Mouse (Mus musculus): ENCODE results near the gene Amz2. TPM values are rescaled to one million over a fixed set of nuclear protein-coding genes. Genes with fewer than 3 reads are reported as not detected.
A peak's percentile ranks its signal among the peaks of the same experiment; 100 is the strongest.

The Amz2 gene
- polyA plus RNA-seq, 1 experiment from 2014 or later: 46.6 TPM

GRCm38 (mm10) chr11:109470170-109470569 lies 44.4 kb downstream of the Amz2 start:
- Histone ChIP-seq H3K4me2 (ENCODE audit: low read depth) (no peak overlapping the region), H3K9ac (ENCODE audit: low read length) (no peak overlapping the region), H3K36me3 (ENCODE audit: control insufficient read depth, insufficient read depth, low read length) (no peaks in the 10 kb centered on the region), H3K9me3 (ENCODE audit: control insufficient read depth, low read length) (no peaks in the 10 kb centered on the region), H3K4me3 (ENCODE audit: low read depth, low read length) (no peak overlapping the region), H3K27ac (ENCODE audit: low read depth, low read length) (no peak overlapping the region), H3K4me1 (ENCODE audit: control insufficient read depth, insufficient read depth, low read length) (0 out of 2 replicates have a peak, but pooled peaks cover 5% of the 10 kb centered on the region), H3K27me3 (ENCODE audit: control insufficient read depth, insufficient read depth, low read length) (no peaks in the 10 kb centered on the region)
- no peak for ATAC-seq (ENCODE audit: insufficient read depth, low FRiP score, low TSS enrichment)
- 64% methylated on average over 9 of the region's 9 CpGs for WGBS
- no peak for DNase-seq (ENCODE audit: low spot score)

GRCm38 (mm10) chr11:109470921-109471861 lies 45.4 kb downstream of the Amz2 start:
- Histone ChIP-seq H3K4me1 (ENCODE audit: control insufficient read depth, insufficient read depth, low read length) (0 out of 2 replicates have a peak, but pooled peaks cover 5% of the 10 kb centered on the region), H3K9ac (ENCODE audit: low read length) (no peak overlapping the region), H3K4me3 (ENCODE audit: low read depth, low read length) (no peak overlapping the region; the same call in 1 of the 2 replicates), H3K9me3 (ENCODE audit: control insufficient read depth, low read length) (no peaks in the 10 kb centered on the region), H3K27ac (ENCODE audit: low read depth, low read length) (no peak overlapping the region), H3K4me2 (ENCODE audit: low read depth) (peak overlapping the region; percentile 84), H3K36me3 (ENCODE audit: control insufficient read depth, insufficient read depth, low read length) (no peaks in the 10 kb centered on the region), H3K27me3 (ENCODE audit: control insufficient read depth, insufficient read depth, low read length) (no peaks in the 10 kb centered on the region)
- no peak for DNase-seq (ENCODE audit: low spot score)
- WGBS: 33% methylated on average over 15 of the region's 15 CpGs
- ATAC-seq (ENCODE audit: insufficient read depth, low FRiP score, low TSS enrichment): no peak

- Histone ChIP-seq H3K9me3 (ENCODE audit: control insufficient read depth, low read length) (no peaks in the 10 kb centered on the region), H3K9ac (ENCODE audit: low read length) (peak overlapping the region; percentile 94), H3K27ac (ENCODE audit: low read depth, low read length) (no peak overlapping the region), H3K27me3 (ENCODE audit: control insufficient read depth, insufficient read depth, low read length) (no peaks in the 10 kb centered on the region), H3K4me1 (ENCODE audit: control insufficient read depth, insufficient read depth, low read length) (peaks cover 9% of the 10 kb centered on the region; the same call in 1 of the 2 replicates), H3K4me3 (ENCODE audit: low read depth, low read length) (peak overlapping the region; percentile 77), H3K4me2 (ENCODE audit: low read depth) (peak overlapping the region; percentile 84), H3K36me3 (ENCODE audit: control insufficient read depth, insufficient read depth, low read length) (no peaks in the 10 kb centered on the region)
- under 1% methylated on average over 33 of the region's 33 CpGs for WGBS
- ATAC-seq (ENCODE audit: insufficient read depth, low FRiP score, low TSS enrichment) (no peak), DNase-seq (ENCODE audit: low spot score) (peak; percentile 62)
Observed at GRCm38 (mm10) chr11:109472171-109472691, 46.5 kb downstream of the Amz2 start.

- Histone ChIP-seq H3K4me3 (ENCODE audit: low read depth, low read length) (peak overlapping the region; percentile 77), H3K4me1 (ENCODE audit: control insufficient read depth, insufficient read depth, low read length) (peaks cover 12% of the 10 kb centered on the region; the same call in 1 of the 2 replicates), H3K27ac (ENCODE audit: low read depth, low read length) (peak overlapping the region; percentile 92), H3K27me3 (ENCODE audit: control insufficient read depth, insufficient read depth, low read length) (no peaks in the 10 kb centered on the region), H3K36me3 (ENCODE audit: control insufficient read depth, insufficient read depth, low read length) (no peaks in the 10 kb centered on the region), H3K9me3 (ENCODE audit: control insufficient read depth, low read length) (no peaks in the 10 kb centered on the region), H3K9ac (ENCODE audit: low read length) (peak overlapping the region; percentile 94), H3K4me2 (ENCODE audit: low read depth) (peak overlapping the region; percentile 84)
- DNase-seq (ENCODE audit: low spot score) (no peak), ATAC-seq (ENCODE audit: insufficient read depth, low FRiP score, low TSS enrichment) (peak; percentile 40)
- 0% methylated on average over 10 of the region's 13 CpGs for WGBS
Observed at GRCm38 (mm10) chr11:109472821-109473170, 47.0 kb downstream of the Amz2 start.

GRCm38 (mm10) chr11:109473171-109474085 lies 47.7 kb downstream of the Amz2 start, which contains the start of the genes Arsg and Slc16a6:
Gene Arsg (plus strand): TSS chr11:109473374.
Gene Slc16a6 (minus strand): TSS chr11:109473598.
- H3K27ac ChIP-seq (ENCODE audit: low read depth, low read length): peak within 1 kb of the TSS; percentile 92
- peak; percentile 92 for DNase-seq (ENCODE audit: low spot score)
- WGBS: under 1% methylated on average over 74 of the region's 111 CpGs

GRCm38 (mm10) chr11:109474086-109474742 lies 48.5 kb downstream of the Amz2 start:
- Histone ChIP-seq H3K9ac (ENCODE audit: low read length) (peak overlapping the region; percentile 94), H3K9me3 (ENCODE audit: control insufficient read depth, low read length) (no peaks in the 10 kb centered on the region), H3K4me1 (ENCODE audit: control insufficient read depth, insufficient read depth, low read length) (peaks cover 12% of the 10 kb centered on the region; the same call in 1 of the 2 replicates), H3K27me3 (ENCODE audit: control insufficient read depth, insufficient read depth, low read length) (no peaks in the 10 kb centered on the region), H3K27ac (ENCODE audit: low read depth, low read length) (peak overlapping the region; percentile 92), H3K36me3 (ENCODE audit: control insufficient read depth, insufficient read depth, low read length) (no peaks in the 10 kb centered on the region), H3K4me3 (ENCODE audit: low read depth, low read length) (peak overlapping the region; percentile 77), H3K4me2 (ENCODE audit: low read depth) (peak overlapping the region; percentile 84)
- peak; percentile 24 for ATAC-seq (ENCODE audit: insufficient read depth, low FRiP score, low TSS enrichment)
- 12% methylated on average over 14 of the region's 14 CpGs for WGBS
- no peak for DNase-seq (ENCODE audit: low spot score)

More at GRCm38 (mm10) chr11:109473171-109474085, 47.7 kb downstream of the Amz2 start, which contains the start of the genes Arsg and Slc16a6:
- peak within 1 kb of the TSS; percentile 77 for H3K4me3 ChIP-seq (ENCODE audit: low read depth, low read length)
- no peaks in the 10 kb centered on the region for H3K9me3 ChIP-seq (ENCODE audit: control insufficient read depth, low read length)
- no peaks in the 10 kb centered on the region for H3K27me3 ChIP-seq (ENCODE audit: control insufficient read depth, insufficient read depth, low read length)
- H3K4me1 ChIP-seq (ENCODE audit: control insufficient read depth, insufficient read depth, low read length): peaks cover 12% of the 10 kb centered on the region; the same call in 1 of the 2 replicates
- H3K9ac ChIP-seq (ENCODE audit: low read length): peak within 1 kb of the TSS; percentile 94
- peak within 1 kb of the TSS; percentile 84 for H3K4me2 ChIP-seq (ENCODE audit: low read depth)
- no peaks in the 10 kb centered on the region for H3K36me3 ChIP-seq (ENCODE audit: control insufficient read depth, insufficient read depth, low read length)
- peak; percentile 84 for ATAC-seq (ENCODE audit: insufficient read depth, low FRiP score, low TSS enrichment)

GRCm38 (mm10) chr11:109474836-109475235 lies 49.1 kb downstream of the Amz2 start:
- Histone ChIP-seq H3K4me3 (ENCODE audit: low read depth, low read length) (no peak overlapping the region), H3K4me1 (ENCODE audit: control insufficient read depth, insufficient read depth, low read length) (peaks cover 12% of the 10 kb centered on the region; the same call in 1 of the 2 replicates), H3K4me2 (ENCODE audit: low read depth) (no peak overlapping the region), H3K36me3 (ENCODE audit: control insufficient read depth, insufficient read depth, low read length) (no peaks in the 10 kb centered on the region), H3K27me3 (ENCODE audit: control insufficient read depth, insufficient read depth, low read length) (no peaks in the 10 kb centered on the region), H3K9ac (ENCODE audit: low read length) (no peak overlapping the region), H3K27ac (ENCODE audit: low read depth, low read length) (no peak overlapping the region), H3K9me3 (ENCODE audit: control insufficient read depth, low read length) (no peaks in the 10 kb centered on the region)
- ATAC-seq (ENCODE audit: insufficient read depth, low FRiP score, low TSS enrichment) (no peak), DNase-seq (ENCODE audit: low spot score) (no peak)
- WGBS: 86% methylated on average over 13 of the region's 13 CpGs
